Mouse (Mus musculus) adrenal gland, postnatal 10 days (tissue): ENCODE measurements around the gene Gm44973. TPM values are rescaled to one million over a fixed set of nuclear protein-coding genes. Genes with fewer than 3 reads are reported as not detected.
"Not testable (repeated sequence)": the region's sequence is repeated elsewhere in the genome, so short reads cannot be mapped to it uniquely, and the experiment has no call there.

Experiments used
- DNase-seq: peaks from one replicate; pipeline ENCODE4 v3.0.0; 2021; ENCODE audit warnings: mixed read lengths
- total RNA-seq, 2 experiments: library from RNA; stranded (reverse); gene quantifications; 2 replicates each; pipeline ENCODE4 v1.2.3; 2021

Gene Gm44973
- total RNA-seq, 2 experiments from 2014 or later = not detected

- no peak for DNase-seq
These were observed 37.1 kb downstream of the Gm44973 start for GRCm38 (mm10) chr7:5052438-5052837.

DNA sequence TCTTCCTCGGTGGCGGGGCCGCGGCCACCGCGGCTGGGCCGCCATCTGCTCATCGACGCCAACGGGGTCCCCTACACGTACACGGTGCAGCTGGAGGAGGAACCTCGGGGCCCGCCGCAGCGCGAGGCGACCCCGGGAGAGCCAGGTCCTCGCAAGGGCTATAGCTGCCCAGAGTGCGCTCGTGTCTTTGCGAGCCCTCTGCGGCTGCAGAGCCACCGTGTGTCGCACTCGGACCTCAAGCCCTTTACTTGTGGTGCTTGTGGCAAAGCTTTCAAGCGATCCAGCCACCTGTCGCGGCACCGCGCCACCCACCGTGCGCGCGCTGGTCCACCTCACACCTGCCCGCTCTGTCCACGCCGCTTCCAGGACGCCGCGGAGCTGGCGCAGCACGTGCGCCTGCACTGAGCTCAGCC is 37.6 kb downstream of the Gm44973 start:
- DNase-seq = no peak

GRCm38 (mm10) chr7:5053456-5054179 is 38.3 kb downstream of the Gm44973 start:
- no peak for DNase-seq

GRCm38 (mm10) chr7:5056651-5057263 is 41.5 kb downstream of the Gm44973 start:
- no peak for DNase-seq

GRCm38 (mm10) chr7:5057381-5057780 is 42.1 kb downstream of the Gm44973 start:
- DNase-seq = no peak

- DNase-seq = no peak
These were observed 42.5 kb downstream of the Gm44973 start for GRCm38 (mm10) chr7:5057804-5058203.

DNA sequence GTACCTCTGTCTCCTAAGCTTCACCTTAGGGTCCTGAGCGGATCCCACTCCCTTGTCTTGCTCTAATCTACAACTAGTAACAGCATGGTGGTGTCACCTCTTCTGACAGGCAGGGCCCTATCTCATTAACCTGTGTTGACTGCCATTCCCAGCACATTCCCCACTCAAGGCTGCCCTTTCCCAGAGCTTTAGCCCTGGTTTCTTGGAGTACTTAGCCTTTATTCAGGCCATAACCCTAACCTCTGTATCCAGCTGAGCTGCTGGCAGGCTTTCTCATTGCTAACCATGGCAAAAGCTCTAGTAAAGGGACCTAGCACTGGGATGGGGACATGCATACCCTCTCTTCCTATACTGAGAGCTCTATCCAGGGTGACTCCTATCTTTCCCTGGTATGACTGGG is 43.3 kb downstream of the Gm44973 start:
- no peak for DNase-seq

GRCm38 (mm10) chr7:5059421-5059820 is 44.1 kb downstream of the Gm44973 start:
- DNase-seq = no peak

DNA sequence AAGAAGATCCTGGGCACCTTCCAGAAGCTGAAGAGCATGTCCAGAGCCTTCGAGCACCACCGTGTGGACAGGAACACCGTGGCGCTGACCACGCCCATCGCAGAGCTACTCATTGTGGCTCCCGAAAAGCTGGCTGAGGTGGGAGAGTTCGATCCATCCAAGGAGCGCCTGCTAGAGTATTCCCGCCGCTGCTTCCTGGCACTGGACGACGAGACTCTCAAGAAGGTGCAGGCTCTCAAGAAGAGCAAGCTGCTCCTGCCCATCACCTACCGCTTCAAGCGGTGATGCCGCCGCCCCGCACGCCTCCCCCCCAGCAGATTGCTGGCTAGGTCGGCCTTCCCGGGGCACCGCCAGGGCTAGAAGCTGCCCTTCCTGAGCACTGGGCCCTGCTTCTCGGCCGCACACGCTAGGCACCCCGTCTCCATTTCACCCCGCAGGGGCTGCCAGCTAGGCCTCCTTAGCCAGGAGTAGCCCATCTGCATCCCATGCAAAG is 45.0 kb downstream of the Gm44973 start:
- peak; percentile 83 for DNase-seq

DNA sequence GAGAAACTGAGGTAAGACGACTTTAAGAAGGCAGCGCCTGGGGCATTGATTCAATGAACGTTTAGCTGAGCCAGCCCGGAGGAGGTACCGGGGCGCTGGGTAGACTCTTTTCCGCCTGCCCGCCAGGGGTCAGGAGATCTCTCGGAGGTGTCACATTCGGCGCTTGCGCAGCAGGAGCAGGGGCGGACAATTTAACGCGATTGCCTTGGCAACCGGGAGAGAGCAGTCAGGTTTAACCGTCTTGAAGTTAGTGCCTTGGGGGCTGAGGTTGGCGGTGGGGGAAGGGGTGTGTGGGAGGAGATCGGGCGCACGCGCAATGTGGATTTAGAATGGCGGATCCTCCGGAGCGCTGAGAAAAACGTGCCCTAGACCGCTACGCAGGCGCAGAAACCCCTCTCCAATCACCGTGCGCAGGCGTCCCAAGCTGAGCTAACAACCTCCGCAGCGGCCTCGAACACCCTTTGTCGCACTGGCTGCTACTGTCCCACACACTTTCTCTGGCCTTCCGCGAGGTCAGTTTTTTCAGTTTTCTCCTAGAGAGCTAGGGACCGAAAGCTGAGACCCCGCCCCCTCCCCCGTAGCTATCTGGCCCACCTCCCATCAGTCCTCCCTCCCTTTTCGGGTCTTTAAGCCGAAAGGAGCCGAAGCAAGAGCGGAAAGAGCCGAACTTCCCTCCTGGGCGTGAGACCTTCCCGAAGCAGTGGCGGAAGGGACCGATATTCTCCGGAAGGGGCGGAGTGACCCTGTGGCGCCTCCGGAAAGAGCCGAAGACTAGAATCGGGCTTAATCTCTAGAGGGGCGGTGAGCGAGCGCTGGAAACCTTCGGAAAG is 45.9 kb downstream of the Gm44973 start:
- DNase-seq = peak; percentile 98

DNA sequence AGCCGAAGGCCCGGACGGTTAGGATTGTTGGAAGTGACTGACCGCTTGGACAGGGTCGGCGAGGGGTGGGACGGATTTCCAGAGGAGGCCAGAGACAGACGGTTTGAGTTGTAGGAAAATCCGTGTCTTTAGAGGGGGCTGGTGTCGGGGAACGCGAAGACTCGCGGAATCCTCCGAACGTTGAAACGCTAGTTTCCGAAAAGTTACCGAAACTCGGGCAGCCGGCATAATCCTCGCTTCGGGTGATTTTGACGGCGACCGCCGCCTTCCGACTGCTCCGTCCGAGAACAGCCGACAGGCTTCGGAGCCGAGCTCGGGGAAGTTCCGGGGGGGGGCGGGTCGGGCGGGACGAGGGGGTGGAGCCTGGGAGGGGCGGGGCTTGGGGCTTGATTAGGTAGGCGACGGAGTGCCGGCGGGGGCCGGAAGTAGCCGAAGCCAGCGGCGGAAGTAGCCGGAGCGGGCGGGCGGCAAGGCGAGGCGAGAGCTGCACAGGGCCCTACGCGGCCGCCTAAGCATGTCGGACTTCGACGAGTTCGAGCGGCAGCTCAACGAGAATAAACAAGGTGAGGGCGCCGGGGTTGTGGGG is 46.6 kb downstream of the Gm44973 start, which contains the start of gene U2af2:
Gene U2af2, plus strand, starts transcription at position 370 of the 586 bp plus-strand sequence.
- peak; percentile 97 for DNase-seq

- peak; percentile 75 for DNase-seq
These were observed 47.2 kb downstream of the Gm44973 start for GRCm38 (mm10) chr7:5062360-5063001.

DNA sequence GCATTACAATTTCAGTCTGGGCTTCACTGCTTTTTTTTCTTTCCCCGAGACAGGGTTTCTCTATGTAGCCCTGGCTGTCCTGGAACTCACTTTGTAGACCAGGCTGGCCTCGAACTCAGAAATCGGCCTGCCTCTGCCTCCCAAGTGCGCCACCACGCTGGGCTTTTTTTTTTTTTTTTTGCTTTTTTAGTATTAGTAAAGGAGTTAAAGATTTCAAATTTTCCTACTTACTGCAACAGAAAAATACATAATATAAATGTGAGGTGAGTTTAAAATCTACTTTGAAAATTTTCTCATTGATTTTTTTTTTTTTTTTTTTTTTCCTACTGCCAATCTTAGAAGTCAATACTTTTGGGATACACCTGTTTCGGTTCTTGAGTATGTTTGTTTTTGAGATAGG is 49.6 kb downstream of the Gm44973 start:
- DNase-seq = no peak

- no peak for DNase-seq
These were observed 58.3 kb downstream of the Gm44973 start for GRCm38 (mm10) chr7:5073586-5073985.

DNA sequence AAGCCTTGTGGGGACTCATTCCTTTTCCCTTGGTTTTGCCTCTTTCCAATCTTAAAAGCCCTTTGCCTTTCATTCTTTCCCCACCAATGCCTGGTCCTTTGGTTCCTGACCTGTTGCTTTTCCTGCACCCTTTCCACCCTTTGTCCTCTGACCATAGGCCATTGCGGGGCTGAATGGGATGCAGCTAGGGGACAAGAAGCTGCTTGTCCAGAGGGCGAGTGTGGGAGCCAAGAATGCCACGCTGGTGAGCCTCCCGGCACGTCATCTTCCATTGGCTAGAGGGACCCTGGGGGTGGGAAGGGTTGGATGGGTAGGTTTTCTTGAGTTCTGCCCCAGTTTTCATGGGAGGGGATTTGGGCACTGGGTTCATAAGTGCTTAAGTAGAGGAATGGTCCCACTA is 59.7 kb downstream of the Gm44973 start:
- DNase-seq = no peak

DNA sequence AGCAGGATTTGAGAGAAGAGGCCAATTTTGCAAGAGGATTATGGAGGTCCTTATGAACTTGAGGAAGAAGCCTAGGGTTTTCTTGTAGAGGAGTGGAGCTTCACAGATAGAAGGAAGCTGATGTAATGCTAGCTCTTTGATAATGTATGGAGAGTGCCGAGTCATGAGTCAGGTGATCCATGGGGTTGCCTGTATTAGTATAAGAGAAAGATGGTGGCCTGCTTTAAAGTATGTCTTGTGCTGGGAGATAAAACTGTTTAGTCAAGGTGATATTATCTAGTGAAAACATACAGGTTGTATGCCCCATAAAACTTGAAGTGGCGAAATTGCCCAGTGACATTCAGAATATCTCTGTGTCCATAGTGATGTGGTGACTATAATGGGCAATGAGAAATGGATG is 61.6 kb downstream of the Gm44973 start:
- no peak for DNase-seq

DNA sequence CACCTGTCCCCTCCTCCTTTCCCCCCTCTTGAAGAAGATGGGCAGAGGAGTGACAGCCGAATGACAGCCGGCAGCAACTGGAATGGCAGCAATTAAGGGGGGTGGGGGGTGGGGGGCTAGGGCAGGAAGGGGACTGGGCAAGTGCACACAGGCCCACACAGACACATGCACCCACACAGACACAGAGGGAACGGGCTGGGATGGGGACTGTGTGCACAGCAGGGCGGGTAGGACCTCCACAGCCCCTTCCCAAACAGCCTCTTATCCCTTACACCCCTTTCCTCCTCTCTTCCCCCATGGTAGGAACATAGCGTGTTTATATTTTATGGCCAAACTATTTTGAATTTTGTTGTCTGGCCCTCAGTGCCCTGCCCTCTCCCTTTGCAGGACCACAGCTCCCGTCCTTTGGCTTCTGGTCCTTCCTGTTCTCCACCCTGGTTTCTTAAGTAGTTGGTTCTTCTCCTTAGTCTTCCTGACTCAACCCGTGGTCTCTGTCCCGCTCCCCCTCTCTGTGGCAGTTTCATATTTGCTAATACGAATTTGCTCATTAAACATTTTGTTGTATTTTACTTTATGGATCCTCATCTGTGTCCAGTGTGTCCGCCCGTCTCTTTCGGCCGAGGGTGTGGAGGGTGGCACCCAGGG is 64.2 kb downstream of the Gm44973 start:
- not testable (repeated sequence) for DNase-seq

GRCm38 (mm10) chr7:5080010-5080751 is 64.9 kb downstream of the Gm44973 start, which contains the start of gene Epn1:
Gene Epn1, plus strand, starts transcription at chr7:5080235.
- peak; percentile 98 for DNase-seq

GRCm38 (mm10) chr7:5080815-5081214 is 65.5 kb downstream of the Gm44973 start:
- DNase-seq = no peak

DNA sequence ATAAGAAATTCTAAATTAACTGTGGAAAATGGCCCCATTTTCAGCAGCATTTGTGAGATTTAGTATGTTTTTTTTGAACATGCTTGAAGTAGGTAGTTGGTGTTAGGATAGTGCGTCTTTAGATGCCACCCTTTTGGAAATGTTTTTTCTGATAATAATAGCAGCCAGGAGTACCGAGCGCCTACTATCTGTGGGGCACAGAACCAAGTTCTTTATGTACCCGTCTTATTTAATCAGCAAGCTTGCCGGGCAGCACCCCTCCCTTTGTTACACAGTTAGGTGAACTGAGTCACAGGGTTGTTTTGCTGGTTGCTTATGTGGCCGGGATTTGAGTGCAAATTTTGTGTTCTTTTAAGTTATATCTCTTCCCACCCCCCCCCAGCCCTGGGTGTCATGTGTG is 65.9 kb downstream of the Gm44973 start:
- DNase-seq = no peak

GRCm38 (mm10) chr7:5081939-5082338 is 66.6 kb downstream of the Gm44973 start:
- no peak for DNase-seq
